Mouse (Mus musculus) liver, embryonic 13.5 days (tissue): Measurements from ENCODE around the gene H1fx. TPM values are rescaled to one million over a fixed set of nuclear protein-coding genes. Genes with fewer than 3 reads are reported as not detected.
"Not testable (repeated sequence)": the region's sequence is repeated elsewhere in the genome, so short reads cannot be mapped to it uniquely, and the experiment has no call there.

Source experiments
- ATAC-seq: fragments of 200-750 bp; cut with Nextera tagmentation; 2 replicates; pipeline ENCODE4 v1.8.0; 2017; ENCODE audit warnings: low read depth, mild to moderate bottlenecking, moderate number of reproducible peaks, moderate library complexity
- DNase-seq: peaks from one replicate; pipeline ENCODE4 v3.0.0; 2022
- H3K27ac ChIP-seq: fragments of 300-500 bp; sonication (generic); 2 replicates; pipeline ENCODE4 v1.5.1; 2015; ENCODE audit warnings: moderate library complexity, mild to moderate bottlenecking, inconsistent platforms
- H3K27me3 ChIP-seq: fragments of 300-500 bp; sonication (generic); 2 replicates; pipeline ENCODE4 v1.6.1; 2015; ENCODE audit warnings: mild to moderate bottlenecking, inconsistent platforms
- H3K36me3 ChIP-seq: fragments of 300-500 bp; sonication (generic); 2 replicates; pipeline ENCODE4 v1.6.1; 2015; ENCODE audit warnings: mild to moderate bottlenecking, inconsistent platforms
- H3K4me1 ChIP-seq: fragments of 300-500 bp; sonication (generic); replicated peaks from 2 replicates; pipeline ENCODE4 v1.6.1; 2015; ENCODE audit warnings: inconsistent platforms
- H3K4me2 ChIP-seq: fragments of 300-500 bp; sonication (generic); 2 replicates; pipeline ENCODE4 v1.6.1; 2015; ENCODE audit warnings: inconsistent platforms, mild to moderate bottlenecking, moderate library complexity
- H3K4me3 ChIP-seq: fragments of 300-500 bp; sonication (generic); replicated peaks from 2 replicates; pipeline ENCODE4 v1.5.1; 2015; ENCODE audit warnings: mild to moderate bottlenecking, inconsistent platforms
- H3K9ac ChIP-seq: fragments of 300-500 bp; sonication (generic); 2 replicates; pipeline ENCODE4 v1.6.1; 2015; ENCODE audit warnings: mild to moderate bottlenecking, inconsistent platforms
- H3K9me3 ChIP-seq: fragments of 300-500 bp; sonication (generic); replicated peaks from 2 replicates; pipeline ENCODE4 v1.6.1; 2016; ENCODE audit warnings: inconsistent platforms
- WGBS: fragments of 180-500 bp; shearing (Covaris S2); methylation state at CpG from one replicate; pipeline ENCODE4 v1.1.7; 2015; ENCODE audit not compliant: insufficient replicate concordance; 5-methylcytosine and 5-hydroxymethylcytosine counted together
- polyA plus RNA-seq: library from polyadenylated mRNA; unstranded; fragments of >200 nt; fragmentation: Nextera tagmentation; extraction: Ambion mirVana; gene quantifications from 2 replicates; pipeline ENCODE4 v1.2.1, GENCODE M21; 2015

Gene H1fx
- polyA plus RNA-seq: 1.8 and 2.5 TPM in 2 replicates

DNA sequence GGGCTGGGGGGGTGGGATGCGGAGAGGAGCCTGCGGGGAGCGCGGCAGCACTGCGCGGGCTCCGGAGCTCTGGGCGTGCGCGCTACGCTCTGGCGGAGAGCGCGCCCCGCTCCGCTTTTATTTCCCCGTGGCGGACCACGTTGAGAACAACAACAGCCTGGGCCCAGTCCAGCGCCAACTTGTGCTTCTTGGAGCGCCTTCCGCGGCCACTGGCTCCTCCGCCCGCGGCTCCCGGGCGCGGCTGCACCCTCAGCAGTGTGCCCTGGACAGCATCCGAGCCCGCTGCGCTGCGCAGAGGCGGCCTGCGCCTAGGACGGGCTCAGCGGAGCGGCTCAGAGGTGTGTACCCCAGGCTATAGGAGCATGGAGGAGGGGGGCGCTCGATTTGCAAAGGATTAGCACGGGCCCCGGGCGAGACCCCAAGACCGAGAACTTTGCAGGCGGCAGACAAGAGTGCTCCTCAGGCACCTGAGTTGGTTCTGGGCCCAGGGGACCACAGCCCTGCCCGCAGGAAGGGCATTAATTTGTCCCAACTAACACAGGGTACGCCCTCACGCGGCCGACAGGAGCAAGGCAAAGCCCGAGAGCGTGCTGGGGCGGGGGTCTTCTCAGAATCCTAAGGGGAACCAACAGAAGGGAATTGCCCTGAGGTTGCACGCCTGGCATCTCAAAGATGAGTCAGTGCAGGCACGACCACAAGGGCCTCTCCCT lies at the start of gene H1fx:
H1fx (minus strand) TSS at position 91 of the 710 bp plus-strand sequence.
- DNase-seq (no peak), ATAC-seq (peak; percentile 45)
- Histone ChIP-seq H3K36me3 (no peaks in the 10 kb centered on the region), H3K9me3 (no peaks in the 10 kb centered on the region), H3K27ac (no peak within 1 kb of the TSS), H3K4me3 (peak within 1 kb of the TSS; percentile 63), H3K4me2 (peak within 1 kb of the TSS; percentile 67), H3K27me3 (peaks cover 72% of the 10 kb centered on the region), H3K9ac (peak within 1 kb of the TSS; percentile 53), H3K4me1 (peaks cover 10% of the 10 kb centered on the region)
- 2% methylated on average over 38 of the region's 55 CpGs for WGBS

DNA sequence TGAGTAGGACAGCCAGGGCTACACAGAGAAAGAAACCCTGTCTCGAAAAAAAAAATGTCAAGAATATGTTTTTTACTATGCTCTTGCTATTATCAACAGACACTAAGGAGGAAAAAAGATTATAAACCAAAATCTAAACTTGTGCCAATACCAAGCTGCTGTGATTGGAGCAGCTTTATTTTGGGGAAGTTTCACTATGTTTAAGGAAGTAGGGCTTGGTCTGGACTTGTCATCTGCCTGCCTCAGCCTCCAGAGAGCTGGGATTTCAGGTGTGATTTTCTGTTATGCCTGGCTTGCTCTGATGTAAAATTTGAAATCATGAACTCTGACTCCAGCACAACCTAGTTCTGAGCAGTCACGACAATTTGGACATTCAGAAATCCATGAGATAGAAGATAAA lies 49.0 kb upstream of the H1fx start:
- Histone ChIP-seq H3K4me1 (peaks cover 20% of the 10 kb centered on the region), H3K27ac (no peak overlapping the region), H3K4me2 (no peak overlapping the region), H3K4me3 (no peak overlapping the region), H3K36me3 (peaks cover 35% of the 10 kb centered on the region), H3K9ac (no peak overlapping the region), H3K27me3 (no peaks in the 10 kb centered on the region), H3K9me3 (no peaks in the 10 kb centered on the region)
- ATAC-seq: no peak
- DNase-seq: no peak
- WGBS: 83% methylated on average over 2 of the region's 2 CpGs

- peaks cover 39% of the 10 kb centered on the region for H3K36me3 ChIP-seq
These were observed 46.0 kb upstream of the H1fx start for GRCm38 (mm10) chr6:88027390-88027789.

GRCm38 (mm10) chr6:88023316-88023890 lies 42.0 kb upstream of the H1fx start:
- no peak overlapping the region for H3K4me3 ChIP-seq
- no peaks in the 10 kb centered on the region for H3K9me3 ChIP-seq
- 88% methylated on average over 10 of the region's 10 CpGs for WGBS
- no peak overlapping the region for H3K27ac ChIP-seq
- no peak for DNase-seq
- H3K36me3 ChIP-seq: peaks cover 29% of the 10 kb centered on the region
- no peaks in the 10 kb centered on the region for H3K27me3 ChIP-seq
- no peak overlapping the region for H3K9ac ChIP-seq
- no peak overlapping the region for H3K4me2 ChIP-seq
- peaks cover 20% of the 10 kb centered on the region for H3K4me1 ChIP-seq
- ATAC-seq: no peak

More at GRCm38 (mm10) chr6:88027390-88027789, 46.0 kb upstream of the H1fx start:
- H3K4me1 ChIP-seq: peaks cover 13% of the 10 kb centered on the region
- DNase-seq (no peak), ATAC-seq (no peak)
- 68% methylated on average over 5 of the region's 5 CpGs for WGBS
- H3K4me2 ChIP-seq: no peak overlapping the region
- no peak overlapping the region for H3K9ac ChIP-seq
- H3K27me3 ChIP-seq: no peaks in the 10 kb centered on the region
- H3K27ac ChIP-seq: no peak overlapping the region
- H3K9me3 ChIP-seq: no peaks in the 10 kb centered on the region
- no peak overlapping the region for H3K4me3 ChIP-seq

- Histone ChIP-seq H3K4me1 (peaks cover 36% of the 10 kb centered on the region), H3K36me3 (peaks cover 6% of the 10 kb centered on the region), H3K4me2 (no peak overlapping the region), H3K27me3 (no peaks in the 10 kb centered on the region), H3K9ac (no peak overlapping the region), H3K27ac (no peak overlapping the region), H3K9me3 (no peaks in the 10 kb centered on the region), H3K4me3 (no peak overlapping the region)
- DNase-seq (no peak), ATAC-seq (no peak)
- 65% methylated on average over 2 of the region's 2 CpGs for WGBS
These were observed 37.7 kb upstream of the H1fx start for GRCm38 (mm10) chr6:88019154-88019553.

DNA sequence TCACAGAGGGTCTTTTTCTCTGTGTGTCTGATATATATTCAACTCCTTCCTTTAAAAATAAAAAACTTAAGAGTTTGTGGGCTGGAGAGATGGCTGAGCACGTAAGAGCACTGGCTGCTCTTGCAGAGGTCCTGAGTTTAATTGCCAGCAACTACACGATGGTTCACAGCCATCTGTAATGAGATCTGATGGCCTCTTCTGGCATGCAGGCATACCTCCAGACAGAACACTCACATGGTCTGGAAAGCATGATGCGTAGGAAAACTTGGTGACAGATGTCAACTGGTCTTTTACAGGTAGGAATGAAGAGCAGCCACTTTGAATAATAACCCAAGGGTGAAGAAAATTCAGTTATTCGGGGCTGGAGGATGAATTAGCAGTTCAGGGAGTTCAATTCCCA lies 36.4 kb upstream of the H1fx start:
- Histone ChIP-seq H3K4me2 (no peak overlapping the region), H3K9me3 (no peaks in the 10 kb centered on the region), H3K27ac (no peak overlapping the region), H3K4me1 (peaks cover 41% of the 10 kb centered on the region), H3K9ac (no peak overlapping the region), H3K36me3 (peaks cover 15% of the 10 kb centered on the region), H3K27me3 (no peaks in the 10 kb centered on the region), H3K4me3 (no peak overlapping the region)
- DNase-seq (no peak), ATAC-seq (no peak)
- WGBS: 72% methylated on average over 4 of the region's 4 CpGs

- Histone ChIP-seq H3K27ac (no peak overlapping the region), H3K4me1 (peaks cover 41% of the 10 kb centered on the region), H3K36me3 (peaks cover 33% of the 10 kb centered on the region), H3K9me3 (no peaks in the 10 kb centered on the region), H3K4me2 (peak overlapping the region; percentile 10; the same call in 1 of the 2 replicates), H3K4me3 (no peak overlapping the region), H3K27me3 (no peaks in the 10 kb centered on the region), H3K9ac (0 out of 2 replicates have a peak overlapping the region, but pooled peaks have one; percentile 8)
- ATAC-seq: peak; percentile 80
- 27% methylated on average over 2 of the region's 2 CpGs for WGBS
- no peak for DNase-seq
These were observed 34.4 kb upstream of the H1fx start for GRCm38 (mm10) chr6:88015797-88016196.

DNA sequence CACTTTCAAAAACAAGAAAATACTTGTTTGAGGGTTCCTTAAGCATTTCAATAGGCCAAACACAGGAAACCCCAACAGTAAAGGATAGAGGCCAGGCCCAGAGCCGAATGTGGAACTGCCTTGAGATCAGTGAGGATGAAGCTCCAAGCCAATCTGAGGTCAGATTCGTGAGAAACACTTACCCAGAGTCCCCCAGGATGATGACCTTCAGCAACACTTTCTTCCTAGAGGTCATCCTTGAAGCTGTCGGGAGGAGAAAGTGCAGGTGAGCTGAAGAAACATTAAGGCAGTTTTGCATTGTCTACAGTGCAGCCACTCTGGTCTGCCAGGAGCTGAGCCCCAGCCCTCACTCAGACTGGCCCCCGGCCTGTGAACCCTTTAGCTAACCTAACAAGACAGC lies 32.0 kb upstream of the H1fx start:
- H3K9me3 ChIP-seq: no peaks in the 10 kb centered on the region
- H3K27ac ChIP-seq: no peak overlapping the region
- peaks cover 37% of the 10 kb centered on the region for H3K4me1 ChIP-seq
- no peak overlapping the region for H3K4me2 ChIP-seq
- H3K36me3 ChIP-seq: peaks cover 52% of the 10 kb centered on the region
- H3K9ac ChIP-seq: no peak overlapping the region
- 77% methylated on average over 4 of the region's 4 CpGs for WGBS
- no peak for ATAC-seq
- no peak for DNase-seq
- no peaks in the 10 kb centered on the region for H3K27me3 ChIP-seq
- no peak overlapping the region for H3K4me3 ChIP-seq

- 64% methylated on average over 2 of the region's 2 CpGs for WGBS
- H3K9ac ChIP-seq: no peak overlapping the region
- peaks cover 57% of the 10 kb centered on the region for H3K36me3 ChIP-seq
- H3K27me3 ChIP-seq: no peaks in the 10 kb centered on the region
- no peak overlapping the region; the same call in 1 of the 2 replicates for H3K27ac ChIP-seq
- no peaks in the 10 kb centered on the region for H3K9me3 ChIP-seq
- DNase-seq (no peak), ATAC-seq (no peak)
- H3K4me2 ChIP-seq: no peak overlapping the region
- H3K4me1 ChIP-seq: peaks cover 31% of the 10 kb centered on the region
- no peak overlapping the region for H3K4me3 ChIP-seq
These were observed 31.2 kb upstream of the H1fx start for GRCm38 (mm10) chr6:88012601-88013000.

GRCm38 (mm10) chr6:88011106-88011505 lies 29.7 kb upstream of the H1fx start:
- peaks cover 20% of the 10 kb centered on the region for H3K4me1 ChIP-seq
- H3K4me3 ChIP-seq, ATAC-seq, H3K9ac ChIP-seq, H3K27ac ChIP-seq, H3K4me2 ChIP-seq, H3K27me3 ChIP-seq, DNase-seq, H3K9me3 ChIP-seq: not testable (repeated sequence)
- H3K36me3 ChIP-seq: peaks cover 70% of the 10 kb centered on the region
- WGBS: 55% methylated on average over 1 of the region's 1 CpGs

DNA sequence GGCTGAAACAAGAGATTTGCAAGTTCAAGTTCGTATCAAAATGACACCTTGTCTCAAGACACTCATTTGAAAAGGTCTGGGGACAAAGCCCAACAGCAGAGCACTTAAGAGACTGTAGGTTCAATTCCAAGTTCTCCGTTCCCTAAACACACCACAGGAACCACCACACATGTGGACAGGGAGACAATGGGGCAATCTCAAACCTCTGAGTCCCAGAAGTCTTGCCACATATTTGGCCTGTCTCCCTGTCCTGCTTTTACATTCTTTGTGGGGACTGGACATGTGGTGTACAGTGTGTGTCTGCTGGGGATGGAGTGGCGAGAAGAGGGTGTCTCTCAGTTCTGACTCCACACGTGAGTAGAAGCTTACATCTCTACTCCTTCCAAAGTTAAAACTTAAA lies 27.8 kb upstream of the H1fx start:
- DNase-seq: no peak
- Histone ChIP-seq H3K4me3 (no peak overlapping the region), H3K27me3 (no peaks in the 10 kb centered on the region), H3K9me3 (no peaks in the 10 kb centered on the region), H3K4me1 (peaks cover 8% of the 10 kb centered on the region; the same call in 1 of the 2 replicates), H3K36me3 (peaks cover 81% of the 10 kb centered on the region), H3K4me2 (no peak overlapping the region), H3K27ac (no peak overlapping the region), H3K9ac (no peak overlapping the region)
- ATAC-seq: no peak
- 88% methylated on average over 4 of the region's 4 CpGs for WGBS

DNA sequence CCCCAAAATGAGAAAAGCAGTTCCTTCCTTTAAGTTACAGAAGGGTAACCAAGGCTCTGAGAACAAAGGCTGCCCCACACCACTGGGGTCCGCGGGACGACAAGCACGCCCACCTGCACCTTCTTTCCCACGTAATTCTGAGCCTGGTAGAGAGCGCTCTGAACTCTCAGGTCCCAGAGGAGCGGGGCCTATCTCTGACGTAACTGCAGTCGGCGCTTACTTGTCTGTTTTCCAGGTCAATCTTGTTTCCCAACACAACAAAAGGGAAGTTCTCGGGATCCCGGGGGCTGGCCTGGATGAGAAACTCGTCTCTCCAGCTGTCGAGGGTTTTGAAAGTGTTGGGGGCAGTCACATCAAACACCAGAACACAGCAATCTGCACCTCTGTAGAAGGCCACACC lies 23.3 kb upstream of the H1fx start:
- not testable (repeated sequence) for H3K27ac ChIP-seq, ATAC-seq, H3K9me3 ChIP-seq, DNase-seq, H3K9ac ChIP-seq, H3K4me1 ChIP-seq, H3K4me2 ChIP-seq, H3K4me3 ChIP-seq, H3K27me3 ChIP-seq
- 83% methylated on average over 14 of the region's 14 CpGs for WGBS
- peaks cover 86% of the 10 kb centered on the region for H3K36me3 ChIP-seq
